Mouse (Mus musculus): ENCODE results near the gene Slc6a2. TPM values are rescaled to one million over a fixed set of nuclear protein-coding genes. Genes with fewer than 3 reads are reported as not detected.

Slc6a2 gene
- polyA plus RNA-seq, 1 experiment from 2014 or later, result 0.04 TPM

DNA sequence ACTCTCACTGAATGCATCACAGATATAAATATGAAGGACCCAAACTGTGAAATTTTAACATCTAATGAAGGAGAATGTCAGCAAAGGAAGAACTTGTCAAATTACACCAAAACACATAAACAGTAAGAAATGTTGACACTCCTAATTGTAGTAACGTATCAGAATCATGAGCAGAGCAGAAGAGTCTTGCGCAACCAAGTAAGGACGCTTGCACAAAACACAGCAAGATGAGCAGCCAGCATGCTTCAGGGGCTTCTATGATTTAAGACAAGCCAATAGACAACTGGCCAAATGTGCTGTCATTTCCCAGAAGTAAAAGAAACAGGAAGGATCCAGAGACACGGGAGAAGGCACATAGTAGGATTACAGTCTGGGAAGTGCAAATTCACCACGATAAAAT lies 5.8 kb upstream of the Slc6a2 start:
- whole genome bisulfite sequencing, result 82% methylated on average over 5 of the region's 5 CpGs
- H3K9ac ChIP-seq (ENCODE audit: low read length), result no peak overlapping the region
- no peak overlapping the region for H3K27ac ChIP-seq (ENCODE audit: low read depth)
- no peak overlapping the region for H3K4me2 ChIP-seq (ENCODE audit: low read length)
- ATAC-seq (replicated peaks; ENCODE audit: low FRiP score, low TSS enrichment, low read depth), result no peak
- H3K9me3 ChIP-seq (ENCODE audit: control insufficient read depth, low read length), result no peaks in the 10 kb centered on the region
- H3K4me1 ChIP-seq (replicated peaks; ENCODE audit: control insufficient read depth, insufficient read depth, low read length), result no peaks in the 10 kb centered on the region
- H3K27me3 ChIP-seq (replicated peaks; ENCODE audit: control insufficient read depth, insufficient read depth, low read length), result peaks cover 6% of the 10 kb centered on the region; the same call in 1 of the 2 replicates
- no peak for DNase-seq (ENCODE audit: low spot score)
- no peak overlapping the region for H3K4me3 ChIP-seq (ENCODE audit: low read depth, low read length)
- no peaks in the 10 kb centered on the region for H3K36me3 ChIP-seq (ENCODE audit: control insufficient read depth, insufficient read depth, low read length)

DNA sequence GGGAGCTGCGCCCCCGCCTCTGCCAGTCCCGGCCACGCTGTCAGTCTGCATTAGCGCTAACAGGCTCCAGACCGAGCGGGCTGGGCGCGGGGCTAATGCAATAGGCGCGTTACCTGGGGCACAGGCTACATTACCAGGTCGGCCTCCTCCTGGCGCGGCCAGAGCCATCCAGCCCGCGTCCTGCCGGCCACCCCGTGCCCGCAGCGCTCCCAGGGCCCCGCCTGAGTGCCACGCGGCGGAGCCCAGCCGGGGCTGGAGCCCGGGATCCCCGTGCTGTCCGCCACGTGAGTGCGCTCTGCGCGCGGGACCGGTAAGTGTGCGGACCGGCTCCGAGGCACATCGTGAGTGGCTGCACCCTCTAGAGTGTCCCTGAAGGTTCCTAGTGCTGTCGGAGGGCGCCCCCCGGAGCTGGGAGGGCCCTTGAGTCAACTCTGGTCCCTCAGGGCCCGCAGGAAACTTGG lies 602 bp downstream of the Slc6a2 start:
- ATAC-seq (replicated peaks; ENCODE audit: low FRiP score, low TSS enrichment, low read depth), result peak; percentile 60; the same call in 1 of the 2 replicates
- 1% methylated on average over 42 of the region's 42 CpGs for WGBS
- Histone ChIP-seq H3K4me1 (replicated peaks; ENCODE audit: control insufficient read depth, insufficient read depth, low read length) (peaks cover 6% of the 10 kb centered on the region), H3K27ac (ENCODE audit: low read depth) (no peak overlapping the region), H3K27me3 (replicated peaks; ENCODE audit: control insufficient read depth, insufficient read depth, low read length) (peaks cover 49% of the 10 kb centered on the region), H3K9me3 (ENCODE audit: control insufficient read depth, low read length) (no peaks in the 10 kb centered on the region), H3K4me3 (ENCODE audit: low read depth, low read length) (peak overlapping the region; percentile 39), H3K9ac (ENCODE audit: low read length) (no peak overlapping the region), H3K4me2 (ENCODE audit: low read length) (peak overlapping the region; percentile 68), H3K36me3 (ENCODE audit: control insufficient read depth, insufficient read depth, low read length) (no peaks in the 10 kb centered on the region)
- peak; percentile 57 for DNase-seq (ENCODE audit: low spot score)

DNA sequence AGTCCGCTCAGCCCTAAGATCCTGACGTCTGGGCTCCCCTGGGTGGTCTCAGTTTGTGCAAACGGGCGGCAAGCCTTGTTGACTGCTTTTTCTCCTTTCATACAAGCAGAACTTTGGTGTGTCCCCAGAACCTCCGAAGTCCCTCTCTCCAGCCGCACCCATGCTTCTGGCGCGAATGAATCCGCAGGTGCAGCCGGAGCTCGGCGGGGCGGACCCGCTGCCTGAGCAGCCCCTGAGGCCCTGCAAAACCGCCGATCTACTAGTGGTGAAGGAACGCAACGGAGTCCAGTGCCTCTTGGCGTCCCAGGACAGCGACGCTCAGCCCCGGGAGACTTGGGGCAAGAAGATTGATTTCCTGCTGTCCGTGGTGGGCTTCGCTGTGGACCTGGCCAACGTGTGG lies 1.2 kb downstream of the Slc6a2 start:
- ATAC-seq (replicated peaks; ENCODE audit: low FRiP score, low TSS enrichment, low read depth) (no peak), DNase-seq (ENCODE audit: low spot score) (peak; percentile 63)
- no peak overlapping the region for H3K27ac ChIP-seq (ENCODE audit: low read depth)
- no peaks in the 10 kb centered on the region for H3K9me3 ChIP-seq (ENCODE audit: control insufficient read depth, low read length)
- no peak overlapping the region for H3K9ac ChIP-seq (ENCODE audit: low read length)
- H3K4me1 ChIP-seq (replicated peaks; ENCODE audit: control insufficient read depth, insufficient read depth, low read length), result peaks cover 6% of the 10 kb centered on the region
- peaks cover 49% of the 10 kb centered on the region for H3K27me3 ChIP-seq (replicated peaks; ENCODE audit: control insufficient read depth, insufficient read depth, low read length)
- no peaks in the 10 kb centered on the region for H3K36me3 ChIP-seq (ENCODE audit: control insufficient read depth, insufficient read depth, low read length)
- WGBS, result 2% methylated on average over 25 of the region's 25 CpGs
- peak overlapping the region; percentile 68 for H3K4me2 ChIP-seq (ENCODE audit: low read length)
- H3K4me3 ChIP-seq (ENCODE audit: low read depth, low read length), result peak overlapping the region; percentile 39

DNA sequence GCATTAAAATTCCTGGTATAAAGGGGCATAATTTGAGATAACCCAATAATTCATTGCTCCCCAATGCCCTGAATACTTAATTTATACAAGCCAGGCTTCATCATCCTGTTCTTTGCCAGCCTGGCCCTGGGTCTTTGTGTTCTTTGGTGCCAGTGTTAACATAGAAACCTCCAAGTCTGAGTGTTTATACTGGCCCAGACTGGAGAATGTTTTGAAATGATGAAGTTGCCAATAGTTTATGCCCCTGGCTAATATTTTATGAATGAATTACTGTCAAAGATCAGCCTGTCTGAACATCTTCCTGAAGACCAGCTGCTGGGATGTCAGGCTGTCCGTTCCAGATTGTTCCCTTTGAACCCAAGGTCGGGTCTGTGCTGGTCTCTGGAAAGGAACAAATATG lies 4.7 kb downstream of the Slc6a2 start:
- no peak for DNase-seq (ENCODE audit: low spot score)
- Histone ChIP-seq H3K27me3 (replicated peaks; ENCODE audit: control insufficient read depth, insufficient read depth, low read length) (peaks cover 39% of the 10 kb centered on the region), H3K36me3 (ENCODE audit: control insufficient read depth, insufficient read depth, low read length) (no peaks in the 10 kb centered on the region), H3K27ac (ENCODE audit: low read depth) (no peak overlapping the region), H3K9me3 (ENCODE audit: control insufficient read depth, low read length) (no peaks in the 10 kb centered on the region), H3K4me1 (replicated peaks; ENCODE audit: control insufficient read depth, insufficient read depth, low read length) (peaks cover 6% of the 10 kb centered on the region), H3K4me2 (ENCODE audit: low read length) (no peak overlapping the region), H3K4me3 (ENCODE audit: low read depth, low read length) (no peak overlapping the region), H3K9ac (ENCODE audit: low read length) (no peak overlapping the region)
- 46% methylated on average over 2 of the region's 2 CpGs for WGBS
- ATAC-seq (replicated peaks; ENCODE audit: low FRiP score, low TSS enrichment, low read depth), result no peak

DNA sequence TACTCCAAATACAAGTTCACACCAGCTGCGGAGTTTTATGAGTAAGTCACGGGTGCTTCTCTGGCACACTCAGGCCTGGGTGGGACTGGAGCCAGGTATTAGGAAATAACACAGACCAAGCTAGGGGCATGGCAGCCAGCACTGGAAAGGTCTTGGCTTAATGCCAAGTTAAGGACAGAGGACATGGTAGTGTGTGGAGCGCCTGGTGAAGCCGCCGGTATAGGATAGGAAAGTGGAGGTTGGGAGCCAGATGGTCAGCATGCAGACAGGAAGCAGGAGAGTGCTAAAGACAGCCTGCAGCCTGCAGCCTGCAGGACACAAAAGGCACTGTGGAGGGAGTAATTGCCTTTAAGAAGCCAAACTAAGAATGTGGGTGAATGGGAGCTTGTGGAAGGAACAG lies 13.1 kb downstream of the Slc6a2 start:
- DNase-seq (ENCODE audit: low spot score) (no peak), ATAC-seq (replicated peaks; ENCODE audit: low FRiP score, low TSS enrichment, low read depth) (peak; percentile 32; the same call in 1 of the 2 replicates)
- Histone ChIP-seq H3K4me2 (ENCODE audit: low read length) (no peak overlapping the region), H3K9ac (ENCODE audit: low read length) (no peak overlapping the region), H3K36me3 (ENCODE audit: control insufficient read depth, insufficient read depth, low read length) (no peaks in the 10 kb centered on the region), H3K4me3 (ENCODE audit: low read depth, low read length) (no peak overlapping the region), H3K9me3 (ENCODE audit: control insufficient read depth, low read length) (no peaks in the 10 kb centered on the region), H3K27me3 (replicated peaks; ENCODE audit: control insufficient read depth, insufficient read depth, low read length) (no peaks in the 10 kb centered on the region), H3K4me1 (replicated peaks; ENCODE audit: control insufficient read depth, insufficient read depth, low read length) (no peaks in the 10 kb centered on the region; the same call in 1 of the 2 replicates), H3K27ac (ENCODE audit: low read depth) (no peak overlapping the region)
- WGBS, result 39% methylated on average over 5 of the region's 5 CpGs

DNA sequence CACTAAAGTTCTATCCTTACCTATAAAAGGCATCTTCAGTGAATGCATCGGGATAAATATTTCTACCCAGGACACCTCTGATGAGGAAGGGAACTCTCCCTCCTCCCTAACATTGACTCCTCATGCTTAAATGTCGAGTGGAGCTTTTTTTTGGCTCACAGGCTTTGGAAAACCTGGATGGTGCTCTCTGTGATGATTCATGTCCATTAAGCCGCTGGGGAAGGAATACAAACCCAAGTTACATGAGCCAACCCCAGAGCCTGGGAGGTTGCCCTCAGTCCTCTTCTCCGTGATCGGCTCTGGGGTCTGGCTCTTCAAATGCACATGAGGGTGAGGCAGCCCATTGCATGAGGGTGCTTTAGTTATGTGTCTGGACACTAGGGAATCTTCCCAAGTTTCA lies 16.8 kb downstream of the Slc6a2 start:
- Histone ChIP-seq H3K27me3 (replicated peaks; ENCODE audit: control insufficient read depth, insufficient read depth, low read length) (no peaks in the 10 kb centered on the region), H3K4me3 (ENCODE audit: low read depth, low read length) (no peak overlapping the region), H3K9ac (ENCODE audit: low read length) (no peak overlapping the region), H3K36me3 (ENCODE audit: control insufficient read depth, insufficient read depth, low read length) (no peaks in the 10 kb centered on the region), H3K4me2 (ENCODE audit: low read length) (no peak overlapping the region), H3K4me1 (replicated peaks; ENCODE audit: control insufficient read depth, insufficient read depth, low read length) (no peaks in the 10 kb centered on the region; the same call in 1 of the 2 replicates), H3K9me3 (ENCODE audit: control insufficient read depth, low read length) (no peaks in the 10 kb centered on the region), H3K27ac (ENCODE audit: low read depth) (no peak overlapping the region)
- 86% methylated on average over 5 of the region's 5 CpGs for WGBS
- DNase-seq (ENCODE audit: low spot score) (no peak), ATAC-seq (replicated peaks; ENCODE audit: low FRiP score, low TSS enrichment, low read depth) (no peak)

DNA sequence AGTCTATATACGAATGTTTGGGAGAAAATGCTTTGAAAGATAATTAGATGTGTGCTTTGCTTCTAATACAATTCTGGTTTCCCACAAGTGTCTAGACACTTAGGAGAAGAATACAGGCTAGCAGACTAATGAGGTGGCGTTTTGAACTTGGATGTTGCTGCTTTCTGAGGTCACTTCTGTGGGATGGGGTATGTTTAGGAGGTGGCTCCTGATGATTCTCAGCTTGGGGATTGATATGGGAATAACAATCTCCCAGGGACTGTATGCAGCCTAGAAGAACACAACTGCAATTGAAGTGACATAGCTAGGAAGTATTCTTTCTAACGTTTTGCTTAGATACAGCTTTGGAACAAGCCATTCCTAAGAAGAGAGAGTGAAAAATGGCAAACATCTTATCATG lies 22.6 kb downstream of the Slc6a2 start:
- DNase-seq (ENCODE audit: low spot score) (no peak), ATAC-seq (replicated peaks; ENCODE audit: low FRiP score, low TSS enrichment, low read depth) (no peak)
- Histone ChIP-seq H3K4me1 (replicated peaks; ENCODE audit: control insufficient read depth, insufficient read depth, low read length) (no peaks in the 10 kb centered on the region), H3K36me3 (ENCODE audit: control insufficient read depth, insufficient read depth, low read length) (no peaks in the 10 kb centered on the region), H3K9ac (ENCODE audit: low read length) (no peak overlapping the region), H3K9me3 (ENCODE audit: control insufficient read depth, low read length) (no peaks in the 10 kb centered on the region), H3K4me3 (ENCODE audit: low read depth, low read length) (no peak overlapping the region), H3K27me3 (replicated peaks; ENCODE audit: control insufficient read depth, insufficient read depth, low read length) (no peaks in the 10 kb centered on the region), H3K27ac (ENCODE audit: low read depth) (no peak overlapping the region), H3K4me2 (ENCODE audit: low read length) (no peak overlapping the region)
- WGBS, result 82% methylated on average over 3 of the region's 3 CpGs

DNA sequence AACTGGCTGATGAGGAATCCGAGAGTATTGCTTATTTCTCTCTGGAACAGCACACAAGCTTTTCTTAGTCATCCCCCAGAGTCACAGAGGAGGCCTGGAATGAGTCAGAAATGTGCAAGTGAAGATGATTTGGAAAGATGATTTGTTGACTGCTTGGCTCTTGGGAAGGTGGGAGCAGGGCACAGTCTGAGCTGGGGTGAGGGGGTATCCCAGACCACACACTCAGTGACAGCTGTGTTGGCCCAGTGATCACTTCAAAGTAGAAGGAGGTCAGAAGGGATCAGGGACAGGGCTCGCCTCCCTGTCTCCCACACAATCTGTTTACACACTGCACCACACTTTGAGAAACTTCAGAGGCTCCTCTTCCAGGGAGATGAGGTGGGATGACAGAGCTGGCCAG lies 24.5 kb downstream of the Slc6a2 start:
- 35% methylated on average over 2 of the region's 2 CpGs for WGBS
- Histone ChIP-seq H3K9ac (ENCODE audit: low read length) (no peak overlapping the region), H3K4me3 (ENCODE audit: low read depth, low read length) (no peak overlapping the region), H3K27ac (ENCODE audit: low read depth) (no peak overlapping the region), H3K9me3 (ENCODE audit: control insufficient read depth, low read length) (no peaks in the 10 kb centered on the region), H3K36me3 (ENCODE audit: control insufficient read depth, insufficient read depth, low read length) (no peaks in the 10 kb centered on the region), H3K4me1 (replicated peaks; ENCODE audit: control insufficient read depth, insufficient read depth, low read length) (no peaks in the 10 kb centered on the region), H3K27me3 (replicated peaks; ENCODE audit: control insufficient read depth, insufficient read depth, low read length) (no peaks in the 10 kb centered on the region), H3K4me2 (ENCODE audit: low read length) (no peak overlapping the region)
- ATAC-seq (replicated peaks; ENCODE audit: low FRiP score, low TSS enrichment, low read depth) (no peak), DNase-seq (ENCODE audit: low spot score) (no peak)

DNA sequence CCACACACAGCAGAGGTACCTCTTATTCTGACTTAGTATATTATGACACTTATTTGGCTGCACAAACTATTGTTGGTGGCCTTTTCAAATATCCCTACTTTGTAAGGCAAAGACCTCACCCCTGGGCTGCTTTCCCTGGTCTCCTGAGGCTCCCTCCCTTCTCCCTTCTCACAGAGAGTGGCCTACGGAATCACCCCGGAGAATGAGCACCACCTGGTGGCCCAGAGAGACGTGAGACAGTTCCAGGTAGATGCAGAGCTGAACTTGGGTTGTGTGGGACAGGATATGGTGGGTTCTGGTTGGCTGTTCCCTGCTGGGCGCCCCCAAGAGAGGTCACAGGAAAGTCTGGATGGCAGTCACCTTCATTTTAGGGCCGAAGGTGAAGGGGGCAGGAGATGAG lies 37.0 kb downstream of the Slc6a2 start:
- H3K4me2 ChIP-seq (ENCODE audit: low read length), result no peak overlapping the region
- H3K9ac ChIP-seq (ENCODE audit: low read length), result no peak overlapping the region
- no peak overlapping the region for H3K4me3 ChIP-seq (ENCODE audit: low read depth, low read length)
- peak; percentile 67 for DNase-seq (ENCODE audit: low spot score)
- H3K9me3 ChIP-seq (ENCODE audit: control insufficient read depth, low read length), result no peaks in the 10 kb centered on the region
- 24% methylated on average over 5 of the region's 5 CpGs for WGBS
- no peak overlapping the region for H3K27ac ChIP-seq (ENCODE audit: low read depth)
- no peaks in the 10 kb centered on the region for H3K27me3 ChIP-seq (replicated peaks; ENCODE audit: control insufficient read depth, insufficient read depth, low read length)
- ATAC-seq (replicated peaks; ENCODE audit: low FRiP score, low TSS enrichment, low read depth), result no peak
- H3K4me1 ChIP-seq (replicated peaks; ENCODE audit: control insufficient read depth, insufficient read depth, low read length), result no peaks in the 10 kb centered on the region
- no peaks in the 10 kb centered on the region for H3K36me3 ChIP-seq (ENCODE audit: control insufficient read depth, insufficient read depth, low read length)
